Mouse (Mus musculus) kidney, adult 11 months (tissue): ENCODE data around the gene Duox2.
"Not testable (repeated sequence)": the region's sequence is repeated elsewhere in the genome, so short reads cannot be mapped to it uniquely, and the experiment has no call there.

Experiments
- DNase-seq: peaks from one replicate; pipeline ENCODE4 v3.0.0; 2022

Duox2 gene

DNA sequence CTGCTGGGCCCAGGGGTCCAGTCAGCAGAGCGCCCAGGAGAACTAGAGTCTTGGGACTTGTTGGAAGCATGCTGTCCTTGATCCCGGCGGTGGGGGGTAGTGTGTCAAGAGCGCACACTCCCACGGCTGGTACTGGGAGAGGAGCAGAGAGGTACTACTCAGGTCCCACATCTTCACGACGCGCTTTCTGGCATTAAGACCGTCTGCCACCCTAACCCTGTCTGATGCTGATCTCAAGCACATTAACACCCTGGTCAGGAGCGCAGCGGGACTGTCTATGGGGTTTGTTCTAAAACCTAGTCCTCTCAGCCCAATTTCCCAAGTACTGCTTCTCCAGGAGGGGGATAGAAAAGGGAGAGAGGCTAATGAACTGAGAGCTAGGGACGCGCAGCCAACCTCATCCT lies at the start of gene Duox2:
Gene Duox2, minus strand, starts transcription at position 354 of the 404 bp plus-strand sequence.
- DNase-seq = no peak

DNA sequence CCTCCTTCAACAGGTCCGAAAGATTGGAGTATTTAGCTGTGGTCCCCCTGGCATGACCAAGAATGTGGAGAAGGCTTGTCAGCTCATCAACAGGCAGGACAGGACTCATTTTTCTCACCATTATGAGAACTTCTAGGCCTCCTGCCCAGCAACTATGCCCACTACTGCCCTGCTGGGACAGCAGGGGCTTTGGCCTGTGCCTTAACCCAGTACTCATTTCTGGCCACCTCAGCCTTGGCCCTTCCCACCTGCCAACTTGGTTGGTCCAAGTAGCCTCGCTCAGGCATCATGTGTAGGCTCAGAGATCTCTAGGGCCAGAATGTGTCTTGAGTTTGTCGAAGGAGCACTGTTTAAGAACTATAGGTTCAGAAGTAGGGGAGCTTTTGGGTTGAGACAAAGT lies 49.0 kb upstream of the Duox2 start:
- DNase-seq = no peak

DNA sequence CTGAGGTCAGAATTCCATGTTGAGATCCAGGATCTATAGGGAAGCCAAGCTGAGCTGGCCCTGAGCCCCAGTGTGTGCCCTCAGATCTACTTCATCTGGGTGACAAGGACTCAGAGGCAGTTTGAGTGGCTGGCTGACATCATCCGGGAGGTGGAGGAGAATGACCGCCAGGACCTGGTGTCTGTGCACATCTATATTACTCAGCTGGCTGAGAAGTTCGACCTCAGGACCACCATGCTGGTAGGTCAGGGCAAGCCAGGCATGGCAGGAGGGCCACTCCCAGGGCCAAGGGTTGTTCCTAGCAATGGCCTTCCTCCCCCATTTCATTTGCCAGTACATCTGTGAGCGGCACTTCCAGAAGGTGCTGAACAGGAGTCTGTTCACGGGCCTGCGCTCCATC lies 47.9 kb upstream of the Duox2 start:
- DNase-seq = not testable (repeated sequence)

DNA sequence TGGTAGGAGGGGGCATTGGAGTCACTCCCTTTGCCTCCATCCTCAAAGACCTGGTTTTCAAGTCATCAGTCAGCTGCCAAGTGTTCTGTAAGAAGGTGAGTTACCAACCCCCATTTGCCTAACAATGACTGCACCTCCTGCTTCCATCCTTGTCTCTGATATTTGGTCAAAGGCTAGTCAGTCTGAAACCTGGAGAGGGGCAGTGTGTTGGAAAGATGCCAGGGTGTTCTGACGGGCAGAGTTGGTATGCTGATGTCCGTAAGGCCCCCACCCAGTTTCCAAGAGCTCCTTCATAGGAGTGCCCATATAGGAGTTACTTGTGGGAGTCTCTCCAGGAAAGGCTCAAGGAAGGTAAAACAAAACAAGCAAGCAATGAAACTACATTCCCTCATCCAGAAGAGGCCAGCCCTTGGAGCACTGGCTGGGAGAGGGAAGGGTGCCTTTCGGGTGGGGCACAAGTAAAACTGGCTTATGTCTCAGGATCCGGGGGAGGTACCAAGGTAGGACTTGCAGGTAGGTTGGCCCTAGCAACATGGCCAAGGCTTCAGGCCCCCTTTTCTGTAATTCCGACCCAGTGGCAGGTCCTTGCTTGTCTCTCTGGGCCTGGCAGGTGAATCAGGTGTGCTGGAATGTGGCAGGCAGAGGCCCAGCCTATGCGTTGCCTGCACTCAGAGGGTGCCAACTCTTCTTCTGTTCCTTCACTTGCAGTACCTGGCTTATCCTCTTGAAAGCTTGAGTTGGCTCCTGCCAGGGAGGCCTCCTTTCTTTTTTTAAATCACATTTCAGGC lies 47.1 kb upstream of the Duox2 start:
- no peak for DNase-seq

DNA sequence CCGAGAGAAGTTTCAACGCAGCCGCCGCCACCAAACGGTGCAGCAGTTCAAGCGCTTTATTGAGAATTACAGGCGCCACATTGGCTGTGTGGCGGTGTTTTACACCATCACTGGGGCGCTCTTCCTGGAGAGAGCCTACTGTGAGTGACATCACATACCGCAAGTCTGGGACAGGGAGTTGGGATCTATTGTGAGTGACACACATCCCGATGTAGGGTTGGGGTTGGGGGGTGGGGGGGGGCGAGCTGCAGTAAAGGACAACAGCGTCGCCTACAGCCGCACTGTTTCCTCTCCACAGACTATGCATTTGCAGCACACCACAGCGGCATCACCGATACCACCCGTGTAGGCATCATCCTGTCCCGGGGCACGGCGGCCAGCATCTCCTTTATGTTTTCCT lies 39.0 kb upstream of the Duox2 start:
- DNase-seq = no peak

DNA sequence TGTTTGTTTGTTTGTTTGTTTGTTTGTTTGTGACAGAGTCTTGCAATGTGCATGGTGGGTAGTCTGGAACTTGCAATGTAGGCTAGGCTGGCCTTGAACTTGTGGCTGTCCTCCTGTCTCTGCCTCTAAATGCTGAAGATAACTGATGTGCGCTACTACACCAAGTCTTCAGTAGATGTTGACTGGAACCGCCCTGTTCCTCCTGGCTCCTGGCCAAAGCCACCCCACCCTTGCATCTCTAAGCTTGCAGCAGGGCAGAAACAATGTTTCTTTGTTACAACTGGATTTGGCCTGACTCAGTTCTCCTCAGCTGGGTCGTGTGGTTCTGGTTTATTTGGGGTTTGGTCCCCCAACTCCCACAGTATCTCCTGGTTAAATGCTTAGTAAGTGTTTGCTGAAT lies 35.9 kb upstream of the Duox2 start:
- DNase-seq = no peak

DNA sequence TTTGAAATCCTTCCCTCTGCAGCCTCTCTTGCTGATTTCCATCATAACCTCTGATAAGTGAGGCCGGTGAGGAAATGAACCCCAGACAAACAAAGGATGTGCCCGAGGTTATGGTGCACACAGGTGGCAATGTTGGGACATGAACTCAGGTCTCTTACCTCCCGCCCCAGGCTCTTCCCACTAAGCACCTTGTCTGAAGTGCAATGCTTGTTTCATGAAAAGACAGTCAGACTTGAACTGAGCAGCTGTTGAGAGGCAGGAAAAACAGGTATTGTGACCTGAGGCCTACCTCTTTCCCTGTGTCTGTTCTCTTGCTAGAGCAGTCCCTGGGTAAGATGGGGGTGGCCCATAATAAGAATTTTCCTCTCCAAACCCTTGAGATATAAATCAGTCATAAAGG lies 34.0 kb upstream of the Duox2 start:
- no peak for DNase-seq

DNA sequence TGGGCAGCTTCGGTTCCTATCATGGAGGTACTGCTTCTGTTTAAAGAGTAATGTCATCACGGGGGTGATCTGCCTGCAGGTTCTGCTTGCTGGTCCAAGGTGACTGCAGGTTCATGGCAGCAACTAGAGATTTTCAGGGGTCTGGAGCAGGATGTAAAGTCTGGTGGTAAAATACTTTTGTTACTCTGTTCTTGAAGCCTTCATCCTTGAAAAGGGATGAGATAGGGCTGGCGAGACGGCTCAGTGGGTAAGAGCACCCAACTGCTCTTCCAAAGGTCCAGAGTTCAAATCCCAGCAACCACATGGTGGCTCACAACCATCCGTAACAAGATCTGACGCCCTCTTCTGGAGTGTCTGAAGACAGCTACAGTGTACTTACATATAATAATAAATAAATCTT lies 32.1 kb upstream of the Duox2 start:
- DNase-seq = not testable (repeated sequence)

DNA sequence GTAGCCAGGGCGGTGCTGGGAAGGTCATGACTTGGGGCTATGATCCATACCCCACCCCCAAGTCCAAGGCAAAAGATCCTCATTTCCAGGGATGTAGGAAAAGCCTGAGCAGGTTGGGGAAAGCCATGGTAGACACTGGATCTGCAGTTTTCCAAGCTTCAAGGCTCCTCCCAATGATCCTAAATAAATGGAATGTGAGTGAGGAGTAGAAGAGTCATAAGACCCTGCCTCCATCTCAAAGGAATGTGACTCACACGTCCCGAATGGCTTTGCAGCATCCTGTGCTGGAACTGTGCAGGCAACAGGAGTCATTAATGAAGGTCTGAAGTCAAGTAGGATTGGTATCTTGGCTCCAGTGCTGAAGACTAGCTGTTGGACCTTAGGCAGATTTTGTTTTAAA lies 29.7 kb upstream of the Duox2 start:
- no peak for DNase-seq

DNA sequence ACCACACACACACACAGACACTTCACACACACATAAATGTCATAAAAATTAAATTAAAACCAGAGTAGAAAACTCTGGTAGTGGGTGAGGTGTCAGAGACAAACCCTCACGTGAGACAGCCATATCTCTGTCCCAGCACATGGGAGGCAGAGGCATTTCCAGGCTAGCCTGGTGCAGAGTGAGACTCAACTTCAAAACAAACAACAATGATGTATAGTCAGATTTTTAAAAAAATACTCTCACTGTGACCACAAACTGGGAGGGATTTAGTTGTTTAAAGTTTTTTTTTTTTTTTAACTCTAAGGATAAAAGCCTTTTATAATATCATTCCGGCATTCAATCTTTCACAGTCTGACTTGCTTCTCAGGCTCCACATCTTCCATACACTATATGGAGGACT lies 27.1 kb upstream of the Duox2 start:
- DNase-seq = no peak

DNA sequence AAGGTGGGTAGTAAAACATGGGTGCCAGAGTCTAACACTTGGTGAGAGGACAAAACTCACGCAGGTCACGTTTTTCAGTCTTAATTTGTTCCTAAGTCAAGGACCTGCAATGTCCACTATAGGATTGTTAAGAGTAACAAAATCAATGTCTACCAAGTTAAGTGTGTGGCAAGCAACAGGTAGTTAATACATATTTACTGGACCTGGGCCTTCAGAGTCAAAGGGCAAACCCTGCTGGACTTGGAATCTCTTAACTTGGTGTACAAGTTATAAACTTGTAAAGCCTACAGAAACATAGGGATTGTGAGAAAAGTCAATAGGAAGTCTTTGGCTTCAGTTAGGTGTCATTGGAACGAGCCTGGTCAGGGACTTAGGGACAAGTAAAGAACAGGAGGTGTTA lies 26.3 kb upstream of the Duox2 start:
- peak; percentile 12 for DNase-seq

DNA sequence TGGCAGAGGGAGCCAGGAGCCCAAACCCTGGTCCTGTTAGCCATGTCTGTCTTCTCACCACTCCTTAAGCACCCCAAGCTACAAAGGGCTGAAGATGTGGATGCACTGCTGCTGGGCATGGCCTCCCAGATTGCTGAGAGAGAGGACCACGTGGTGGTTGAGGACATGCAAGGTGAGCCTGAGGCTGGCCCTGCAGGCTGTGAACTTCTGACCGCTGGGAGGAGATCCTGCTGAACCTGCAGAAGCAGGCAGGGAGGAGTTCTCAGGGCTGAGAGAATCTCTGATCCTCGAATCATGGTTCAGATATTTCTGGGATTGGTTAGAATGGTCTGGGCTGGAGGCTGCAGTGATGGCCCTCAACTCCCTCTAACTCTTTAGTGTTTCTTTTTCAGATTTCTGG lies 25.7 kb upstream of the Duox2 start:
- peak; percentile 30 for DNase-seq

DNA sequence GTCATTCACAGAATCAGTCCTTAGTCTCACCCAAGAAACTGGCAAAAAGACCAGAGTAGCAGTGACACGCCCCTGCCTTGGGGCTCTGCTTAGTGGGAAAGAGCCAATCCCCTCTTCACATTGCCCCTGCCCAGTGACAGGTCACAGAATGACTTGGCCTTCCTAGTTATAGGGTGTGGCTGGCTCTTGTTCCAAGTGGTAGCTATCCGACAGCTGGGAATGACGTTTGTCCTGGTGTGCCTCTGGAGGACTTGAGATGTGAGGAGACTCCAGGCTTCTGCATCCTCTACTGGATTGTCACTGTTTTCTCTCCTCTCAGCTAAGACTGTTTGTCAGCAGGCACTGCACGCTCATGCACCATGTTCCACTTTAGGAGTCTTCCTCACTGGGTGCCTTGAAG lies 19.1 kb upstream of the Duox2 start:
- no peak for DNase-seq

DNA sequence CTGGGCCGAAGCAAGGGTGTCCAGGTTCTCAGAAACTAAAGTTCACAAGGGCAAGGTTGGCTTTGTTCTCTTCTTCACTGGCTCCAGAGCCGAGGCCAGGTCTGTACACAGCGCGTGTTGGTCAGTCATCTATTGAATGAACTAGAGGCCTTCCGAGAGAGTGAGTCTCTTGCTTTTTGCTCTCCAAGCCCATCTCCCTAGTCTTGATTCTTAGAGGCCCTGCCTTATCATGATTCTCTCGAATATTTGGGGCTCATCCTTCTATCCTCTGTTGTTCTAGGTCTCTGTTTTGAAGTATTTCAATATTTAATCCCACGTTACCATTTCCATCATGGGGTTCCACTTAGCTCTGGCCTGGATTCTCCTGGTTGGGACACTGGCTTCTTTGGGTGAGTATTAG lies 17.1 kb upstream of the Duox2 start, which contains the start of gene Duox1:
Gene Duox1, plus strand, starts transcription at position 301 of the 400 bp plus-strand sequence.
- no peak for DNase-seq

DNA sequence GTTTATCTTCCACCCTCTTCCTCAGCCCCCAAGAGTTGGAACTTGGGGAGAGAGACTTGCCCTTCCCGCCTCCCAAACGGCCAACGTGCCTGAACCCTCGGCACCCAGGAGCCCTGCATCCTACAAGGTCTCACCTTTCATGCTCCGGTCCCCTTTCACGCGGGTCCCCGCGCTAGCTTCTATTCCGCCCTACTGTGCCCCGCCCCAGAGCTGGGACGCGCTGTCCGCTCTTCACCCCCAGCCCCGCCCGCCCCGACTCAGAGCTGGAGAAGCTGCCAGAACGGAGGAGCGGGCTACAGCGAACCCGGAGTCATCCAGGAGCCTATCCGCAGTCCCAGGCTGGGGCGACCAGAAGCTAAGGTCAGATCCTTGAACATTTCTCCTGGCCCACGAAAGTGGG lies 15.3 kb upstream of the Duox2 start, which contains the start of gene Duoxa1:
Gene Duoxa1, minus strand, starts transcription at position 195 of the 400 bp plus-strand sequence.
- DNase-seq = no peak

DNA sequence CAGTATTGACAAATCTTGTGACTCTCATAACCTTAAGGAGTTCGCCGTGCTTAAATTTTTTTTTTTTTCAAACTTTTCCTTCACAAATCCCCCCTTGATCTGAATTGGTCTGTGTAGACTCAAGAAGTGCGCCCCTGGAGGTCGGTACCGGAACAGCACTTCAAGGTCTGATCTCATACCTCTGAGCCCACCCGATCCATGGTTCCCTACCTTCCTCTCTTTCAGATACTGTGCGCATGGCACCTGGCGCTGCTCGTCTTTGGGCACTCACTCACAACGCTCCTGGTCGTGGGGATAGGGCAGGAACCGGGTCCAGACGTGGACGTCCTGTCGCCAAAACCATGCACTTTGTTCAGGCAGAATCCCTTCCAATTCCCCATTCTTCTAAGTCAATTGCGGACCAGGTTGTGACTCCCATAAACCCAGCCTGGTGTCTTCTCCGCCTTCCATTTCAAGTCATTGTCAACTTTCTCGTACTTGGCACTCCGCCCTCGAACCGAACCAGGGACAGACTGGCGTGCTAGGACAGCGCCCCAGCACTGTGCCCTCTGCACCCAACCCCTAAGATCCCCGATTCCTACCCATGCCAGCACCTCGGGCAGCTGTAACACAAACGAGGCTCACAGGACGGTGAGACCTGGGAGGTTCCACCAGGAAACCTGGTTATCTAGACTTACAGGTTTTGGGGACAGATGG lies 14.6 kb upstream of the Duox2 start:
- peak; percentile 17 for DNase-seq

DNA sequence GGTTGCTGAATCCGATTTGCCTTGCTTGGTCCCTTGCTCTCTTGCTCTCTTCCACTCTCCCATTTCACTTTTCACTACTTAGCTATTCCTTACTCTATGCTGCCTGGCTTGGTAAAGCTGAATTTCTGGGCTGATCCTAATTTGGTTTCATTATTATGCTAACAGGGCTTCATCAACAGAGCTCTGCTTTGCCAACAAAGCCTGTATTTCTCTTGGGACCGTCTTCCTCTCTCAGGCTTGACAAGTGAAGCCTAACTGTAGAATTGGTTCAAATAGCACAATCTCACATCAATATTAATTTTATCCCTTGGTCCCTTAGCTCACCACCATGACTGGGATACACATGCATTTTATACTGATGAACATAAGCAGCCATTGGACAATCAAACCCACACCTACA lies 13.3 kb upstream of the Duox2 start:
- DNase-seq = no peak

DNA sequence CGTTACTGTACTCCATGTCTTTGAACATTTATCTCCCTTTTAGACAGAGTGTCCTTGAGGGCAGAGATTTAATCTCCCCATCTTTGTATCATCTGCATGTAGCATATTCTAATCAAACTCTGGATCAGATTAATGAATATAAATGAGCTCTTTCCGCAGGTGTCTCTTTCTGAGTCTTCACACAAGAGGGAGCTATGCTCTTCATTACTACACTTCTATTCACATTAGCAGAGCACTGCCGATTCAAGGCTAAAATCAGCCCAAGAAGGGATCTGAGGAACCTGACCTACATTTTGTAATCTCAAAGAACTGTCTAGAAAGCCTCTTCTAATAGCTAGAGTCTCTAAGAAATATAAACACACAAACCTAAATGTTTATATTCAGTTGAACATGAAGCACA lies 11.4 kb upstream of the Duox2 start:
- no peak for DNase-seq

DNA sequence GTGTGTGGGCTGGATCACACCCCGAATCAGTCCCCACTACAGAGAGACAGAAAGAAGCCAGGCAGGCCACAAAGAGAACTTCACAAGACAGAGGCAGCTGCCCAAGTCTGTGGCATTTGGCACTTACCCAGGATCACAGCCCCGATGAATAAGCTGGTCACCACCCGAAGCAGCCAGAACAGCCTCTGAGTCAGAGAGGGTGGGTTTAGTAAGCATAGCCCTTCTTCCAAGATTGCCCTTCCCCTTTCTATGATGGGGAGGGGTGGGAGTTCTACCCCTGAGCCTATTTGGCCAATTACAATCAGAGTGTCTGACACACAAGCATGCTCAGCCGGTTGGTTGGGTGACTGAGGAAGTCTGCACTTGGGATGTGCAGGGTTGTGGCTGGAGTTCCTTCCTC lies 7.9 kb upstream of the Duox2 start:
- DNase-seq = no peak

DNA sequence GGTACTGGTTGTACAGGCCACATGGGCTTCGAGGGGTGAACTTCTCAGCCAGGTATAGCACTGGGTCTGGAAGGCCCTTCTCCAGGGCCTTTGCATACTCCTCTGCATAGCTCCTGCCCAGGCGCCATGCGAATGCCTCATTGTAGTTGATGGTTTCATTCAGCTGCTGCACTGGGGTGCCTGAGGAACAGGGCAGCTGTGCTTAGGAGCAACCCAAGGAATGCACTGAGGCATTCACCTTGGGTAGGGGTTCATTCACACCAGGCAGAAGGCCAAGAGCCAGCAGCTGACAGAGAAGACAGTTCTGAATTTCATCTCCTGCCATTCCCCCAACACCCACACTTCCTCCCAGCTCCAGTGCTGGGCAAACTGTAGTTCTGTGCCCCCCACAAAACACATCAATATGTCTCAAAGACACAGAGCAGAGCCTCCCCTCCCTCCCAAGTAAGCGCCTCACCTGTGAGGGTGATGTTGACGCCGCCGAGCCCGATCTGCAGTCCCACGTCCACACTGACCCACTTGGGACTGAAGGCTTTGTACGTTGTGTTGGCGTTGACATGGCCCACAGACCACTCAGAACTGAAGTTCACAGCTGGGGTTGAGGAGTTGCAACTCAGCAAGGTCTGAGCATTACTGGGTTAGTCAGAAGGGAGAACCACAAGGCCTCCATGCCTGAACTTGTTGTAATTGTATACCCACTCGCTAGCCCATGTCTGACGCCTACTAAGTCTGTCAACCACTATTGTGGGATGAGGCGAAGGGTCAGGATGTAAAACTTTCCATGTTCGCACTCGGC lies 7.0 kb upstream of the Duox2 start:
- DNase-seq = no peak

DNA sequence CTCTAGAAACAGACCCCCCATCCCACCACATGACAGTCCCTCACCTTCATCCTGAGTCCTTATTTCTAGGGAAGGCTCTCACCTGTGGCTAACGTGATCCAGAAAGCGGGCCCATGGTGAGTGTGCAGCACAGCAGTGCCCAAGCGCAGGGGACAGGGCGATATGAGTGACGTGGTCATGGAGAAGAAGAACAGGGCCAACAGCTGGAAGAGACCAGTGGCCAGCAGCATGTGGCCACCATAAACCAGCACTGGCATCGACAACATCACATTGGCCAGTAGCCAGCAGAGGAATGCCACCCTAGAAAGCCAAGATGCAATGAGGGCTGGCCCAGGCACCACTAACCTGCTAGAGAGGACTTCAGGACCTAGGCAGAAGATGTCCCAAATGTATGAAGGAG lies 6.3 kb upstream of the Duox2 start:
- DNase-seq = no peak

DNA sequence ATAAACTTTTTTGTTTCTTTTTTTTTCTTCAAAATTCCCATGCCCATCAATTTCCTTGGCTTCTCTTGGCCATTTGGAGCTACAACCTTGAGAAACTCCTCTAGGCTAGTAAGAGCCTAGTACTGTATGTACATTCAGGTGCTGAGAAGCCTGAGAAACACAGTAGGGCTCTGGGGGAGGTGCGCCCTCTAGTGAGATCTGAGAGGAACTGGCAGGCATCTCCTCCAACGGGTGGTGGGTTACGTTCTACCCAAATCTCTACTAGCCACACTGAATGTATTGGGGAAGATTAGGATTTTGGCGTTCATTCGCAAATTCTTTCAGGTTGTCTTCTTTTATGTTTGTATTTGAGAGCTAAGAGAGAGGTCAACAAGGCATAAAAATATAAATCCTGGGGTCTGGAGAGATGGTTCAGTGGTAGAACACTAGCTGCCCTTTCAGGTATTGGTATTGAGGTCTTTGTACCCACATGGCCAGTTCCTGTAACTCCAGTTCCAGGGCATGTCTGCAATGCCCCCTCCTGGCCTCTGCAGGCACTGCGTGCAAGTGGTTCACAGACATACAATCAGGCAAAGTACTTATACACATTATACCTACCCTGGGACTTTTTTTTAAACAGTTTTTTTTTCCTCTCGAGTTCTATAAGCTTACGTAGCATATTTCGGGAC lies 4.5 kb upstream of the Duox2 start:
- DNase-seq = peak; percentile 64
